Mouse (Mus musculus) CH12.LX (cell line): ENCODE data around the gene Steap3. TPM values are rescaled to one million over a fixed set of nuclear protein-coding genes. Genes with fewer than 3 reads are reported as not detected.

Source experiments
- DNase-seq: peaks from one replicate; pipeline ENCODE4 v3.0.0-alpha.2; 2013; ENCODE audit errors: extremely low read depth
- H3K27ac ChIP-seq: 2 replicates; pipeline ENCODE4 v1.5.1; 2012; ENCODE audit warnings: low read depth, mild to moderate bottlenecking, control low read depth, moderate library complexity; ENCODE audit not compliant: insufficient read depth
- H3K27me3 ChIP-seq: replicated peaks from 2 replicates; pipeline ENCODE3; 2012; ENCODE audit warnings: inconsistent platforms
- H3K36me3 ChIP-seq, 2 experiments: replicated peaks in 1 of 2; 2 replicates each; pipeline versions ENCODE3 to v1.6.1; 2012; ENCODE audit warnings: inconsistent platforms in 1 of 2, low read length in 1 of 2, mild to moderate bottlenecking in 1 of 2, mixed read lengths in 1 of 2, moderate library complexity in 1 of 2; ENCODE audit not compliant: control insufficient read depth in 1 of 2, insufficient read depth in 1 of 2
- H3K4me1 ChIP-seq, 2 experiments: 2 replicates each; pipeline ENCODE4 v1.6.1; 2012; ENCODE audit warnings: inconsistent platforms in 1 of 2, moderate library complexity in 1 of 2; ENCODE audit not compliant: insufficient read depth in 2 of 2, control insufficient read depth in 1 of 2
- H3K4me2 ChIP-seq: 2 replicates; pipeline ENCODE4 v1.6.1; 2012; ENCODE audit warnings: low read depth, mild to moderate bottlenecking, control low read depth; ENCODE audit not compliant: poor library complexity, insufficient read depth, severe bottlenecking
- H3K4me3 ChIP-seq, 3 experiments: fragments of 150-350 bp in 1 of 3; sonication (generic) in 1 of 3; replicated peaks in 1 of 3; 2 replicates each; pipeline versions ENCODE3 to v1.5.1; 2011 to 2012; ENCODE audit warnings: low read depth in 2 of 3, low read length in 2 of 3, mild to moderate bottlenecking in 2 of 3, moderate library complexity in 2 of 3, control low read depth in 1 of 3, improper control_type of control experiment in 1 of 3, inconsistent platforms in 1 of 3, mixed read lengths in 1 of 3; ENCODE audit not compliant: poor library complexity in 1 of 3
- H3K79me2 ChIP-seq: replicated peaks from 2 replicates; pipeline ENCODE4 v1.6.1; 2012; ENCODE audit warnings: mild to moderate bottlenecking, moderate library complexity; ENCODE audit not compliant: control insufficient read depth, poor library complexity, insufficient read depth, severe bottlenecking; ENCODE audit errors: extremely low read depth
- H3K9ac ChIP-seq: 2 replicates; pipeline ENCODE4 v1.6.1; 2012; ENCODE audit warnings: low read depth, mild to moderate bottlenecking, control low read depth, moderate library complexity; ENCODE audit not compliant: insufficient read depth
- H3K9me3 ChIP-seq: replicated peaks from 2 replicates; pipeline ENCODE3; 2012; ENCODE audit warnings: low read length, inconsistent platforms, mixed read lengths
- CHD1 ChIP-seq: IDR thresholded peaks from 2 replicates; pipeline ENCODE4 v1.6.1; 2012; ENCODE audit warnings: low read depth, low read length, improper control_type of control experiment, inconsistent platforms
- CHD2 ChIP-seq: IDR thresholded peaks from 2 replicates; pipeline ENCODE4 v1.6.1; 2011; ENCODE audit warnings: low read length, improper control_type of control experiment
- CTCF ChIP-seq, 2 experiments: IDR thresholded peaks in 1 of 2; conservative IDR thresholded peaks in 1 of 2; 2 replicates each; pipeline ENCODE4 v1.5.1; 2011 to 2012; ENCODE audit warnings: low read depth in 2 of 2, low read length in 2 of 2, improper control_type of control experiment in 1 of 2, inconsistent platforms in 1 of 2, mild to moderate bottlenecking in 1 of 2, moderate library complexity in 1 of 2
- E2F4 ChIP-seq: IDR thresholded peaks from 2 replicates; pipeline ENCODE4 v1.6.1; 2011; ENCODE audit warnings: low read depth, low read length, improper control_type of control experiment; ENCODE audit not compliant: insufficient replicate concordance
- ELF1 ChIP-seq: IDR thresholded peaks from 2 replicates; pipeline ENCODE4 v1.6.1; 2014; ENCODE audit warnings: low read depth, mild to moderate bottlenecking, inconsistent platforms, low read length, improper control_type of control experiment
- EP300 ChIP-seq: IDR thresholded peaks from 2 replicates; pipeline ENCODE4 v1.6.1; 2011; ENCODE audit warnings: low read length, improper control_type of control experiment
- IRF4 ChIP-seq: IDR thresholded peaks from 2 replicates; pipeline ENCODE4 v1.6.1; 2014; ENCODE audit warnings: low read depth, mild to moderate bottlenecking, inconsistent platforms, low read length, improper control_type of control experiment
- JUN ChIP-seq: IDR thresholded peaks from 2 replicates; pipeline ENCODE4 v1.6.1; 2011; ENCODE audit warnings: low read depth, mild to moderate bottlenecking, low read length, improper control_type of control experiment, moderate library complexity; ENCODE audit not compliant: insufficient read depth
- KAT2A ChIP-seq: IDR thresholded peaks from 2 replicates; pipeline ENCODE4 v1.6.1; 2012; ENCODE audit warnings: low read length, improper control_type of control experiment, inconsistent platforms; ENCODE audit not compliant: insufficient replicate concordance
- MEF2A ChIP-seq: IDR thresholded peaks from 2 replicates; pipeline ENCODE4 v1.6.1; 2014; ENCODE audit warnings: low read depth, mild to moderate bottlenecking, inconsistent platforms, low read length, improper control_type of control experiment, borderline replicate concordance
- MXI1 ChIP-seq: IDR thresholded peaks from 2 replicates; pipeline ENCODE4 v1.6.1; 2011; ENCODE audit warnings: mild to moderate bottlenecking, low read depth, low read length, improper control_type of control experiment
- PAX5 ChIP-seq: IDR thresholded peaks from 2 replicates; pipeline ENCODE4 v1.6.1; 2012; ENCODE audit warnings: low read length, inconsistent platforms, mixed read lengths
- POLR2AphosphoS2 ChIP-seq: IDR thresholded peaks from 2 replicates; pipeline ENCODE4 v1.6.1; 2011; ENCODE audit warnings: low read depth, low read length, improper control_type of control experiment
- RAD21 ChIP-seq: IDR thresholded peaks from 2 replicates; pipeline ENCODE4 v1.6.1; 2011; ENCODE audit warnings: low read depth, mild to moderate bottlenecking, low read length, improper control_type of control experiment, moderate library complexity
- RCOR1 ChIP-seq: conservative IDR thresholded peaks from 2 replicates; pipeline ENCODE4 v1.6.1; 2012; ENCODE audit warnings: low read depth, mild to moderate bottlenecking, inconsistent platforms, low read length, improper control_type of control experiment
- SMC3 ChIP-seq: IDR thresholded peaks from 2 replicates; pipeline ENCODE4 v1.6.1; 2011; ENCODE audit warnings: low read depth, low read length, improper control_type of control experiment
- ZKSCAN1 ChIP-seq: IDR thresholded peaks from 2 replicates; pipeline ENCODE4 v1.6.1; 2012; ENCODE audit warnings: low read depth, inconsistent platforms, low read length, improper control_type of control experiment, borderline replicate concordance
- ZMIZ1 ChIP-seq: IDR thresholded peaks from 2 replicates; pipeline ENCODE4 v1.6.1; 2012; ENCODE audit warnings: low read depth, mild to moderate bottlenecking, inconsistent platforms, low read length, improper control_type of control experiment
- dilution Hi-C: fragments of 300-500 bp; cut with MboI; formaldehyde crosslinking; loops from 2 replicates; pipeline ENCODE4 v1.14.3; 2020; ENCODE audit warnings: low sequenced_read_pairs; ENCODE audit not compliant: extremely low pct_unique_long_range_greater_than_20kb, extremely low pct_ligation_motif_present
- in situ Hi-C: fragments of 300-500 bp; cut with MboI; formaldehyde crosslinking; loops from 3 replicates; pipeline ENCODE4 v1.14.3; 2019; ENCODE audit warnings: low sequenced_read_pairs, low pct_ligation_motif_present, low pct_unique_long_range_greater_than_20kb, mixed read lengths
- polyA plus RNA-seq: library from polyadenylated mRNA; unstranded; fragments of >175 nt; gene quantifications from 2 replicates; pipeline ENCODE4 v1.2.1, GENCODE M21; 2012; ENCODE audit warnings: low read depth; ENCODE audit not compliant: insufficient read length
- total RNA-seq, 2 experiments: library from RNA; depleted of rRNA; stranded (reverse); fragments of 300-350 nt in 1 of 2; fragments of >200 nt in 1 of 2; gene quantifications; 2 replicates each; pipeline ENCODE4 v1.2.3; 2012 to 2014

Steap3 gene
- total and polyA plus RNA-seq, 3 experiments: 1.2 to 8.0 (median 2.9) TPM

DNA sequence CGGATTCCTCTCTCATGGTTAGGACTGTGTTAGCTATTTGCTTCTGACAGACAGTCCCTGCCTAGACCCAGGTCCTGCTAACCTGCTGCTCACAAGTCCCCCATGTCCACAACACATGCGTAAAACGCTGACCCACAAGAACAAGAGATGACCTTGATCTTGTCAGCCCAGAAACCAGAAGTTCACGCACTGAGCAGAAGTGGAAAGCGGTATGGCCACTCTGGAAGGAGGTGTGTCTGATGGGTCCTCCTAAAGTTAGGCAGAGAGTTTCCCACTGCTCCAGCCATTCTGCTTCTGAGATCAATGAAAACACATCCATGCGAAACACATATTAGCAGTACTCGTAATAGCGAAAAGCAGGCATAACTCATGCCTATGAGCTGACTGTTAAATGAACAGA, 25.6 kb downstream of the Steap3 start:
- in situ Hi-C loops: no loop called here
- dilution Hi-C loops: no loop called here
- H3K36me3 ChIP-seq: peaks cover 0 to 21% of the 10 kb centered on the region in 2 experiments

DNA sequence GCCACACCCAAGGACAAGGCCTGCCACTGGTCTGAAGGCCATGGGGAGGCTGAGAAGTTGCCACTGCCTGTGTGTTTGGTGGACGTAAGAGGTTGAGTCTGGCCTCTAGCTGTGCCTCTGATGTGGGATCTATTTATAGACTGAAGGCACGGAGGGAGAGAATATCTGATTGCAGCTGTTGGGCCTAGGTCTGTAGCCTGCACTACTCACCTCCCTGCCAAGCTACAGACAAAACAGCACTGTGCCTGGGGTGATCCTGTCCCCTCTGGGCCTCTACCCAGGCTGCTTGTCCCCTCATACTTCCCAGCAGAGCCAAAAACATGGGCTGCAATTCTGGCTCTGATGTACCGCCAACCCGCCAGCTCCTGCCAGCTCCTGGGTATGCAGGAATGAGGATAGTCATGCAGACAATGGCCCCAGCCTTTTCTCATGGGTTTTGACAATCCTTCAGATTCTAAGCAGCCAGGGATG, 26.8 kb downstream of the Steap3 start:
- no peaks in the 10 kb centered on the region for H3K79me2 ChIP-seq
- no peak for DNase-seq
- in situ Hi-C loops: no loop called here
- no peak overlapping the region for H3K4me3 ChIP-seq
- no peak overlapping the region for H3K4me2 ChIP-seq
- H3K27ac ChIP-seq: no peak overlapping the region
- TF ChIP-seq MEF2A (peak; percentile 58; the same call in 1 of the 2 replicates), CHD2 (no peak)
- TF ChIP-seq, all 38 proteins: peak for 1
- dilution Hi-C loops: no loop called here
- no peaks in the 10 kb centered on the region for H3K9me3 ChIP-seq
- no peaks in the 10 kb centered on the region for H3K27me3 ChIP-seq
- H3K36me3 ChIP-seq: peaks cover 0 to 33% of the 10 kb centered on the region in 2 experiments
- H3K4me1 ChIP-seq: peaks cover 9 to 42% of the 10 kb centered on the region in 2 experiments
- H3K9ac ChIP-seq: no peak overlapping the region

More for the DNA sequence above, 25.6 kb downstream of the Steap3 start:
- no peak overlapping the region for H3K9ac ChIP-seq
- no peak overlapping the region for H3K4me2 ChIP-seq
- no peak for DNase-seq
- H3K79me2 ChIP-seq: no peaks in the 10 kb centered on the region
- no peak for TF ChIP-seq ZMIZ1
- no peak for TF ChIP-seq PAX5
- TF ChIP-seq MEF2A: no peak
- TF ChIP-seq SMC3: no peak
- TF ChIP-seq CHD1: no peak
- TF ChIP-seq ZKSCAN1: no peak
- TF ChIP-seq JUN: no peak
- no peak for TF ChIP-seq ELF1
- no peak for TF ChIP-seq IRF4
- no peak for TF ChIP-seq KAT2A
- H3K9me3 ChIP-seq: no peaks in the 10 kb centered on the region
- H3K4me3 ChIP-seq: no peak overlapping the region
- no peak overlapping the region for H3K27ac ChIP-seq
- no peaks in the 10 kb centered on the region for H3K27me3 ChIP-seq
- peaks cover 9 to 49% of the 10 kb centered on the region in 2 experiments for H3K4me1 ChIP-seq

DNA sequence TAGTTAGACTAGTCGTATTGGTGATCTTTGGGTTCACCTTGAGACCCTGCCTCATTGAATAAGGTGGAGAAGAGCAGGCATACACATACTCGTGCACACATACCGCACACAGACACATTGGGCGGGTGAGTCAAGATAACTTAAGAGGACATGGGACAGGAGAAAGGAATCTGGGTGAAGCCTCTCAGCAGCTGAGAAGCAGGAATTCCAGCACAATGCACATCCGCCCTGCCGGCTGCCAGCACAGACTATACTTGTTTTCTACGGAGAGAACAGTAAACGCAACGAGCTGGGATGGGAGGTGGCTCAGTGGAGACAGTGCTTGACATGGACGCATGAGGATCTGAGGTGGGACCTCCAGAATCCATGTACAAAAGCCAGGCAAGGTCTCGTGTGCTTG, 27.9 kb downstream of the Steap3 start:
- Histone ChIP-seq H3K27ac (no peak overlapping the region), H3K36me3 (peaks cover 0 to 42% of the 10 kb centered on the region in 2 experiments), H3K4me2 (no peak overlapping the region), H3K27me3 (no peaks in the 10 kb centered on the region), H3K4me1 (peaks cover 9 to 32% of the 10 kb centered on the region in 2 experiments), H3K79me2 (no peaks in the 10 kb centered on the region), H3K4me3 (no peak overlapping the region), H3K9ac (no peak overlapping the region), H3K9me3 (no peaks in the 10 kb centered on the region)
- dilution Hi-C loops (no loop called here), in situ Hi-C loops (no loop called here)
- TF ChIP-seq MXI1 (no peak), MEF2A (no peak), RCOR1 (no peak), CTCF (conservative IDR thresholded peaks at IDR 0.05 in 1 of 2, IDR thresholded peaks at IDR 0.05 in 1 of 2; ENCODE audit: low read depth in 2 of 2, low read length in 2 of 2) (no peak), E2F4 (no peak), EP300 (no peak), POLR2AphosphoS2 (no peak), SMC3 (no peak), ZMIZ1 (no peak), RAD21 (no peak)
- DNase-seq: no peak
